Mouse (Mus musculus) heart, embryonic 11.5 days (tissue): Measurements from ENCODE around the gene Ddc. TPM values are rescaled to one million over a fixed set of nuclear protein-coding genes. Genes with fewer than 3 reads are reported as not detected.

Experiments
- ATAC-seq: fragments of 200-750 bp; cut with Nextera tagmentation; replicated peaks from 2 replicates; pipeline ENCODE4 v1.8.0; 2017; ENCODE audit warnings: moderate library complexity; ENCODE audit not compliant: insufficient number of reproducible peaks, low FRiP score, low TSS enrichment
- H3K27ac ChIP-seq: fragments of 300-500 bp; sonication (generic); 2 replicates; pipeline ENCODE4 v1.5.1; 2014; ENCODE audit warnings: mild to moderate bottlenecking, low read depth, low read length
- H3K27me3 ChIP-seq: fragments of 300-500 bp; sonication (generic); 2 replicates; pipeline ENCODE4 v1.6.1; 2014; ENCODE audit warnings: mild to moderate bottlenecking, low read length, mixed read lengths; ENCODE audit not compliant: control insufficient read depth, insufficient read depth
- H3K36me3 ChIP-seq: fragments of 300-500 bp; sonication (generic); 2 replicates; pipeline ENCODE4 v1.6.1; 2014; ENCODE audit warnings: mild to moderate bottlenecking, low read length, moderate library complexity, mixed read lengths; ENCODE audit not compliant: control insufficient read depth, insufficient read depth
- H3K4me1 ChIP-seq: fragments of 300-500 bp; sonication (generic); 2 replicates; pipeline ENCODE4 v1.6.1; 2014; ENCODE audit warnings: low read length; ENCODE audit not compliant: control insufficient read depth, insufficient read depth
- H3K4me2 ChIP-seq: fragments of 300-500 bp; sonication (generic); 2 replicates; pipeline ENCODE4 v1.6.1; 2014; ENCODE audit warnings: mild to moderate bottlenecking, moderate library complexity
- H3K4me3 ChIP-seq: fragments of 300-500 bp; sonication (generic); 2 replicates; pipeline ENCODE4 v1.5.1; 2014; ENCODE audit warnings: low read depth, low read length
- H3K9ac ChIP-seq: fragments of 300-500 bp; sonication (generic); 2 replicates; pipeline ENCODE4 v1.6.1; 2014; ENCODE audit warnings: mild to moderate bottlenecking, low read depth, low read length, moderate library complexity
- H3K9me3 ChIP-seq: fragments of 300-500 bp; sonication (generic); replicated peaks from 2 replicates; pipeline ENCODE4 v1.6.1; 2016; ENCODE audit warnings: low read length; ENCODE audit not compliant: control insufficient read depth
- WGBS: fragments of 180-500 bp; shearing (Covaris S2); extraction: QIAGEN DNeasy Blood & Tissue Kit; methylation state at CpG from one replicate; pipeline ENCODE4 v1.1.7; 2014; ENCODE audit not compliant: insufficient replicate concordance; 5-methylcytosine and 5-hydroxymethylcytosine counted together
- polyA plus RNA-seq: library from polyadenylated mRNA; unstranded; fragments of >200 nt; fragmentation: Nextera tagmentation; extraction: Ambion mirVana; gene quantifications from 2 replicates; pipeline ENCODE4 v1.2.1, GENCODE M21; 2014

Gene Ddc
- polyA plus RNA-seq, 1 experiment from 2014 or later, result 39.7 TPM

- no peaks in the 10 kb centered on the region for H3K36me3 ChIP-seq
- ATAC-seq, result no peak
- H3K4me3 ChIP-seq, result no peak overlapping the region
- 88% methylated on average over 1 of the region's 1 CpGs for WGBS
- no peaks in the 10 kb centered on the region for H3K9me3 ChIP-seq
- no peaks in the 10 kb centered on the region for H3K4me1 ChIP-seq
- no peaks in the 10 kb centered on the region for H3K27me3 ChIP-seq
- H3K4me2 ChIP-seq, result no peak overlapping the region
- no peak overlapping the region for H3K9ac ChIP-seq
- no peak overlapping the region for H3K27ac ChIP-seq
These were observed 132.5 kb downstream of the Ddc start for GRCm38 (mm10) chr11:11765414-11765813.

Other genes with a start within 250 kb of the Ddc start
- 7.0 and 7.6 TPM in 2 replicates for gene Ikzf1, start 213.1 kb downstream of the Ddc start, polyA plus RNA-seq
- gene Fignl1, start 89.2 kb downstream of the Ddc start, polyA plus RNA-seq, result 73.1 and 86.9 TPM in 2 replicates
- 263 and 402 TPM in 2 replicates for gene Grb10, start 140.5 kb upstream of the Ddc start, polyA plus RNA-seq